Mouse (Mus musculus) hindbrain, embryonic 15.5 days (tissue): ENCODE results near the gene Mylk2. TPM values are rescaled to one million over a fixed set of nuclear protein-coding genes. Genes with fewer than 3 reads are reported as not detected.

ENCODE experiments used
- ATAC-seq: fragments of 200-750 bp; cut with Nextera tagmentation; 2 replicates; pipeline ENCODE4 v1.8.0; 2017; ENCODE audit warnings: low read depth, moderate number of reproducible peaks, moderate TSS enrichment; ENCODE audit not compliant: low FRiP score
- H3K27ac ChIP-seq: fragments of 300-500 bp; sonication (generic); replicated peaks from 2 replicates; pipeline ENCODE4 v1.5.1; 2015; ENCODE audit warnings: mild to moderate bottlenecking, inconsistent platforms
- H3K27me3 ChIP-seq: fragments of 300-500 bp; sonication (generic); 2 replicates; pipeline ENCODE4 v1.6.1; 2015; ENCODE audit warnings: control low read depth, inconsistent platforms
- H3K36me3 ChIP-seq: fragments of 300-500 bp; sonication (generic); 2 replicates; pipeline ENCODE4 v1.6.1; 2015; ENCODE audit warnings: control low read depth, inconsistent platforms
- H3K4me1 ChIP-seq: fragments of 300-500 bp; sonication (generic); replicated peaks from 2 replicates; pipeline ENCODE4 v1.6.1; 2015; ENCODE audit warnings: control low read depth, inconsistent platforms
- H3K4me2 ChIP-seq: fragments of 300-500 bp; sonication (generic); 2 replicates; pipeline ENCODE4 v1.6.1; 2015; ENCODE audit warnings: moderate library complexity, mild to moderate bottlenecking, inconsistent platforms
- H3K4me3 ChIP-seq: fragments of 300-500 bp; sonication (generic); 2 replicates; pipeline ENCODE4 v1.5.1; 2015; ENCODE audit warnings: mild to moderate bottlenecking, inconsistent platforms
- H3K9ac ChIP-seq: fragments of 300-500 bp; sonication (generic); 2 replicates; pipeline ENCODE4 v1.6.1; 2015; ENCODE audit warnings: inconsistent platforms
- H3K9me3 ChIP-seq: fragments of 300-500 bp; sonication (generic); 2 replicates; pipeline ENCODE4 v1.6.1; 2016; ENCODE audit warnings: control low read depth, inconsistent platforms
- WGBS: fragments of 180-500 bp; shearing (Covaris S2); methylation state at CpG from one replicate; pipeline ENCODE4 v1.1.7; 2015; 5-methylcytosine and 5-hydroxymethylcytosine counted together
- polyA plus RNA-seq: library from polyadenylated mRNA; unstranded; fragments of >200 nt; fragmentation: Nextera tagmentation; extraction: Ambion mirVana; gene quantifications from 2 replicates; pipeline ENCODE4 v1.2.1, GENCODE M21; 2015

Gene Mylk2
- polyA plus RNA-seq, 1 experiment from 2014 or later: 0.08 TPM

- ATAC-seq: no peak
- H3K9ac ChIP-seq: no peak overlapping the region
- peaks cover 26% of the 10 kb centered on the region for H3K27me3 ChIP-seq
- H3K9me3 ChIP-seq: no peaks in the 10 kb centered on the region
- no peaks in the 10 kb centered on the region for H3K36me3 ChIP-seq
- H3K4me3 ChIP-seq: no peak overlapping the region
- H3K4me2 ChIP-seq: no peak overlapping the region
- WGBS: 52% methylated on average over 5 of the region's 5 CpGs
- no peak overlapping the region for H3K27ac ChIP-seq
- H3K4me1 ChIP-seq: peaks cover 9% of the 10 kb centered on the region; the same call in 1 of the 2 replicates
Observed at GRCm38 (mm10) chr2:152916111-152916510, 5.0 kb downstream of the Mylk2 start.

GRCm38 (mm10) chr2:152917671-152918070, 6.5 kb downstream of the Mylk2 start:
- WGBS: 63% methylated on average over 9 of the region's 9 CpGs
- H3K27ac ChIP-seq: no peak overlapping the region

GRCm38 (mm10) chr2:152922376-152922775, 11.2 kb downstream of the Mylk2 start:
- no peak for ATAC-seq
- H3K27me3 ChIP-seq: no peaks in the 10 kb centered on the region

More at GRCm38 (mm10) chr2:152917671-152918070, 6.5 kb downstream of the Mylk2 start:
- H3K4me3 ChIP-seq: no peak overlapping the region
- H3K27me3 ChIP-seq: peaks cover 12% of the 10 kb centered on the region
- H3K36me3 ChIP-seq: no peaks in the 10 kb centered on the region
- H3K9me3 ChIP-seq: no peaks in the 10 kb centered on the region
- ATAC-seq: no peak
- H3K9ac ChIP-seq: no peak overlapping the region
- H3K4me1 ChIP-seq: peaks cover 9% of the 10 kb centered on the region; the same call in 1 of the 2 replicates
- no peak overlapping the region for H3K4me2 ChIP-seq

GRCm38 (mm10) chr2:152923621-152924020, 12.5 kb downstream of the Mylk2 start:
- no peaks in the 10 kb centered on the region for H3K27me3 ChIP-seq
- ATAC-seq: no peak
- no peak overlapping the region for H3K4me2 ChIP-seq
- H3K9me3 ChIP-seq: no peaks in the 10 kb centered on the region
- no peaks in the 10 kb centered on the region for H3K4me1 ChIP-seq
- no peak overlapping the region for H3K27ac ChIP-seq
- H3K9ac ChIP-seq: no peak overlapping the region
- H3K36me3 ChIP-seq: no peaks in the 10 kb centered on the region
- H3K4me3 ChIP-seq: no peak overlapping the region
- 67% methylated on average over 3 of the region's 3 CpGs for WGBS

More at GRCm38 (mm10) chr2:152922376-152922775, 11.2 kb downstream of the Mylk2 start:
- Histone ChIP-seq H3K4me3 (no peak overlapping the region), H3K9ac (no peak overlapping the region), H3K36me3 (no peaks in the 10 kb centered on the region), H3K4me1 (no peaks in the 10 kb centered on the region), H3K9me3 (no peaks in the 10 kb centered on the region), H3K27ac (no peak overlapping the region), H3K4me2 (no peak overlapping the region)
- WGBS: 36% methylated on average over 7 of the region's 7 CpGs

- no peak for ATAC-seq
- Histone ChIP-seq H3K27ac (no peak overlapping the region), H3K27me3 (no peaks in the 10 kb centered on the region), H3K36me3 (no peaks in the 10 kb centered on the region), H3K4me1 (no peaks in the 10 kb centered on the region), H3K9ac (no peak overlapping the region), H3K4me3 (no peak overlapping the region), H3K9me3 (no peaks in the 10 kb centered on the region), H3K4me2 (no peak overlapping the region)
- whole genome bisulfite sequencing: 48% methylated on average over 8 of the region's 8 CpGs
Observed at GRCm38 (mm10) chr2:152924128-152924527, 13.0 kb downstream of the Mylk2 start.

- ATAC-seq: no peak
- 89% methylated on average over 5 of the region's 5 CpGs for WGBS
Observed at GRCm38 (mm10) chr2:152924543-152924942, 13.4 kb downstream of the Mylk2 start.

GRCm38 (mm10) chr2:152925189-152925872, 14.2 kb downstream of the Mylk2 start:
- Histone ChIP-seq H3K9ac (no peak overlapping the region), H3K27me3 (no peaks in the 10 kb centered on the region), H3K36me3 (no peaks in the 10 kb centered on the region), H3K4me3 (no peak overlapping the region), H3K9me3 (no peaks in the 10 kb centered on the region), H3K27ac (no peak overlapping the region), H3K4me2 (no peak overlapping the region), H3K4me1 (no peaks in the 10 kb centered on the region)
- 78% methylated on average over 11 of the region's 11 CpGs for WGBS
- no peak for ATAC-seq

More at GRCm38 (mm10) chr2:152924543-152924942, 13.4 kb downstream of the Mylk2 start:
- H3K36me3 ChIP-seq: no peaks in the 10 kb centered on the region
- H3K27ac ChIP-seq: no peak overlapping the region
- H3K4me3 ChIP-seq: no peak overlapping the region
- no peak overlapping the region for H3K4me2 ChIP-seq
- H3K4me1 ChIP-seq: no peaks in the 10 kb centered on the region
- H3K9me3 ChIP-seq: no peaks in the 10 kb centered on the region
- H3K27me3 ChIP-seq: no peaks in the 10 kb centered on the region
- no peak overlapping the region for H3K9ac ChIP-seq

GRCm38 (mm10) chr2:152926896-152927295, 15.7 kb downstream of the Mylk2 start:
- WGBS: 73% methylated on average over 9 of the region's 9 CpGs
- Histone ChIP-seq H3K4me3 (no peak overlapping the region), H3K9ac (no peak overlapping the region), H3K4me2 (no peak overlapping the region), H3K4me1 (no peaks in the 10 kb centered on the region), H3K9me3 (no peaks in the 10 kb centered on the region), H3K27me3 (no peaks in the 10 kb centered on the region), H3K36me3 (no peaks in the 10 kb centered on the region), H3K27ac (no peak overlapping the region)
- ATAC-seq: no peak

GRCm38 (mm10) chr2:152927371-152927770, 16.2 kb downstream of the Mylk2 start:
- WGBS: 78% methylated on average over 5 of the region's 5 CpGs
- Histone ChIP-seq H3K36me3 (no peaks in the 10 kb centered on the region), H3K4me1 (no peaks in the 10 kb centered on the region), H3K27me3 (no peaks in the 10 kb centered on the region), H3K4me2 (no peak overlapping the region), H3K4me3 (no peak overlapping the region), H3K9me3 (no peaks in the 10 kb centered on the region), H3K27ac (no peak overlapping the region), H3K9ac (no peak overlapping the region)
- no peak for ATAC-seq

GRCm38 (mm10) chr2:152928219-152928987, 17.3 kb downstream of the Mylk2 start:
- Histone ChIP-seq H3K9ac (no peak overlapping the region), H3K4me3 (no peak overlapping the region), H3K36me3 (no peaks in the 10 kb centered on the region), H3K27me3 (no peaks in the 10 kb centered on the region), H3K27ac (no peak overlapping the region), H3K4me1 (no peaks in the 10 kb centered on the region), H3K9me3 (no peaks in the 10 kb centered on the region), H3K4me2 (no peak overlapping the region)
- WGBS: 56% methylated on average over 14 of the region's 14 CpGs
- ATAC-seq: no peak

GRCm38 (mm10) chr2:152928988-152929370, 17.8 kb downstream of the Mylk2 start:
- no peak for ATAC-seq
- WGBS: 79% methylated on average over 3 of the region's 3 CpGs

GRCm38 (mm10) chr2:152930276-152930675, 19.1 kb downstream of the Mylk2 start:
- H3K4me1 ChIP-seq: no peaks in the 10 kb centered on the region
- H3K4me2 ChIP-seq: no peak overlapping the region
- H3K4me3 ChIP-seq: no peak overlapping the region
- H3K27ac ChIP-seq: no peak overlapping the region
- no peaks in the 10 kb centered on the region for H3K36me3 ChIP-seq
- ATAC-seq: no peak
- no peaks in the 10 kb centered on the region for H3K27me3 ChIP-seq
- H3K9me3 ChIP-seq: no peaks in the 10 kb centered on the region
- no peak overlapping the region for H3K9ac ChIP-seq
- whole genome bisulfite sequencing: 46% methylated on average over 2 of the region's 2 CpGs

More at GRCm38 (mm10) chr2:152928988-152929370, 17.8 kb downstream of the Mylk2 start:
- Histone ChIP-seq H3K9ac (no peak overlapping the region), H3K4me2 (no peak overlapping the region), H3K36me3 (no peaks in the 10 kb centered on the region), H3K27ac (no peak overlapping the region), H3K4me1 (no peaks in the 10 kb centered on the region), H3K4me3 (no peak overlapping the region), H3K27me3 (no peaks in the 10 kb centered on the region), H3K9me3 (no peaks in the 10 kb centered on the region)
